Mouse (Mus musculus) urinary bladder, postnatal 0 days (tissue): ENCODE data around the gene Csta1. TPM values are rescaled to one million over a fixed set of nuclear protein-coding genes. Genes with fewer than 3 reads are reported as not detected.

Experiments used
- polyA plus RNA-seq: library from polyadenylated mRNA; unstranded; fragments of >200 nt; fragmentation: Nextera tagmentation; extraction: Ambion mirVana; gene quantifications from 2 replicates; pipeline ENCODE4 v1.2.1, GENCODE M21; 2015

Gene Csta1
- polyA plus RNA-seq, result 1.3 and 1.4 TPM in 2 replicates

GRCm38 (mm10) chr16:36131141-36131540, at the start of gene Csta1:
Gene Csta1, minus strand, starts transcription at chr16:36131241.

DNA sequence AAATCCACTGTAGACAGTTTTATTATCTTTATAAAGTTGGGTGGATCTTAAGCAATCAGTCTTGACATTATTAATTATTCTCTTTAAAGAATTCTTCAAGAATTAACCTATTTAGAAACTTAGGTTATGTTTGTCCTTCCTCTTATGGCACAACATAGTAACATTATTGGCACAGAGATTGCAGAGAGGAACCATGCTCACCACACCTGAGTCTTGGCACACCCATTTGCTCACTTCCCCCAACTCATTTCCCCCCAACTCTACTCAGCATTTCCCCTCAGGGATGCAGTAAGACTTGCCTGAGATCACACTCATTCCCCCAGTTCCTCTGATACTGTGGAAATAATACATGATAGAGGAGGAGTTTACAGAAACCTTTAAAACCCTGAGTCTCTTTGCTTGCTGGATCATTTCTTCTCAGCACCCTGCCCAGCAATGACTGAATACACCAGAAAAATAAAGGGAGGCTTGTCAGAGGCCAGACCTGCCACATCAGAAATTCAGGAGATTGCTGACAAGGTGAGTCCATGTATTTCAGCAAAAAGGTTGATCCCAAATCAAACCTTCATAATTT, 25.4 kb upstream of the Csta1 start, which contains the start of gene Stfa2l1:
Gene Stfa2l1, plus strand, starts transcription at position 410 of the 574 bp plus-strand sequence.

DNA sequence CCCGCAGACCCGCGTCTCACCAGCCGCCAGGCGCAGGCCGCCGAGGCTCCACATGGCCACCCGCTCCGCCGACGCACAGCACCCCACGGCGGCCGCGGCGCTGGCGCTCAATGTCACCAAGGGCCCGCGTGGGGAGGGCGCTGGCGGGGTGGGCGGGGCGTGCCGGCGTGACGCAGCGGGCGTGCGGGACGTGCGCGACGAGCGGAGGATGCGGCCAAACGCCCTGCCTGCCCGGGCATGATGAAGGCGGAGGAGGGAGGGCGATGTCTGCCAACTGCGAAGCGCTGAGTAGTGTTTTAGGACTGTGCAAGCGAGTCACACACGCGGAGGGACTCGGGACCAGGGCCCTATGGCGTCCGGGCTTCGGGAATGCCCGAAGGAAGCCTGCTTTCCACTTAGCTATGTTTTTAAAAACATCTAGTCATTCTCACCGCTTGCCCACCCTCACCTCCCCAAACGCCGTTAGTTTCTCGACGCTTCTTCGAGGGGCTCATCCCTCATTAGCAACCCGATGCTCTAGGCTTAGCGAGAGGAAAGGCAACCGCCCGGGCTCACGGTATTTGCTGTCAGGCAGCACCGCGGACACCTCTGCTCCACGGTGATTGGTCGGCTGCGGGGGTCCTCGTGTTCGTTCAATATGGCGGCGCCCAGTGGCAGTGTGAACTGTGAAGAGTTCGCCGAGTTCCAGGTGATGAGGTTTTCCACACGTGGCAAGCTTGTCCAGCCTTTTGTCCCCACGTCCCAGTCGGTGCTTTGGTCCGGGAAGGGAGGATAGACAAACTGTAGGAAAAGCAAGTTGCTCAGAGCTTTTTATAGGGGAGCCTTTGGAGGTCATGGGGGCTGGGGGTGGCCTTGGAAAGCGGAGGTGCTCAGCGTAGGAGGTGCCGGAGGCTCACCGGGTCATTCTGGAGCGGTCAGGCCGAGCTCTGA, 59.3 kb downstream of the Csta1 start, which contains the start of the genes Fam162a and Ccdc58:
Gene Fam162a, minus strand, starts transcription at position 145 of the 930 bp plus-strand sequence.
Gene Ccdc58, plus strand, starts transcription at position 236 of the 930 bp plus-strand sequence.

Other genes with a start within 250 kb of the Csta1 start
- 10.9 and 11.2 TPM in 2 replicates for gene Parp9, start 192.8 kb downstream of the Csta1 start, polyA plus RNA-seq
- gene Dtx3l, start 192.1 kb downstream of the Csta1 start, polyA plus RNA-seq, result 6.7 and 7.5 TPM in 2 replicates
- gene Kpna1, start 152.5 kb downstream of the Csta1 start, polyA plus RNA-seq, result 25.5 and 29.9 TPM in 2 replicates
- gene Wdr5b, start 90.1 kb downstream of the Csta1 start, polyA plus RNA-seq, result 4.1 and 4.4 TPM in 2 replicates
- 404 and 449 TPM in 2 replicates for gene Fam162a, start 59.6 kb downstream of the Csta1 start, polyA plus RNA-seq
- gene Ccdc58, start 59.6 kb downstream of the Csta1 start, polyA plus RNA-seq, result 44.0 and 50.9 TPM in 2 replicates
- 0.47 and 7.8 TPM in 2 replicates for gene Stfa2l1, start 25.6 kb upstream of the Csta1 start, polyA plus RNA-seq
- gene Gm5483, start 53.0 kb upstream of the Csta1 start, polyA plus RNA-seq, result 4.8 and 21.3 TPM in 2 replicates
- gene Gm5416, start 79.2 kb upstream of the Csta1 start, polyA plus RNA-seq, result 3.4 TPM in 1 of 2 replicates, not detected in the other
- gene 2010005H15Rik, start 90.2 kb upstream of the Csta1 start, polyA plus RNA-seq, result 3.6 and 37.1 TPM in 2 replicates
- gene Stfa1, start 145.7 kb upstream of the Csta1 start, polyA plus RNA-seq, result 5.1 and 29.0 TPM in 2 replicates
- not detected in 2 replicates for gene BC117090, start 203.1 kb upstream of the Csta1 start, polyA plus RNA-seq
- gene BC100530, start 236.5 kb upstream of the Csta1 start, polyA plus RNA-seq, result 4.3 and 18.5 TPM in 2 replicates